In the genomic region with DNA sequence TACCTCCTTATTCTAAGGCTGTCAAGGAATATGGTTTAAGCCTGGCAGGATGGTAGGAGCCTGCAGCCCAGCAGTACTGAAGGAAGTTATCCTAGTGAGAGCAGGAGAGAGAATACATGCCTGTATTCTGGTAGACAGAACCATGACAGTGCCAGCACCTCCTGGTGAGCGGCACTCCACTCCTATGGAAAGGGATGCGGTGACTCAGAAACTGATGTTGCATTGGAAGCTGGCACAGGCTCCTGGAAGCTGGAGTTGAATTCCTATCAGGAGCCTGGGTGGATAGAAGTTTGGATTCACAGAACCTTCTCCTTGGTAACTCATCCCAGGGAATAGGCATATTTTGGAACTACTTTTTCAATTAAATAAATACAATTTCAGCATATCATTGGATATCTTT, we compare ENCODE assay signal across 16 mouse cellular contexts. TPM values are rescaled to one million over a fixed set of nuclear protein-coding genes. Genes with fewer than 3 reads are reported as not detected.
"Had no signal": no experiment of that assay in that cellular context is flagged by ENCODE, and none has a peak within 500 bp of the region (broad histone marks: within the 10 kb centered on the region; RNA-seq: fewer than 3 reads in every experiment).

No protein-coding gene starts in this region.

- DNase-seq: lung, adult 18-20 months; lung, postnatal 14 days; lung, postnatal 36 days; thymus, adult 2 months; thymus, postnatal 36 days had no signal

- H3K4me3 ChIP-seq: lung, embryonic 15.5 days; megakaryocyte, embryonic 14.5 days; midbrain, embryonic 13.5 days; midbrain, embryonic 15.5 days; neural tube, embryonic 12.5 days; stomach, embryonic 15.5 days had no signal

- H3K4me1 ChIP-seq: lung, embryonic 15.5 days; megakaryocyte, embryonic 14.5 days; midbrain, embryonic 13.5 days; midbrain, embryonic 15.5 days; neural tube, embryonic 12.5 days; stomach, embryonic 15.5 days had no signal

- ATAC-seq: lung, postnatal 0 days; midbrain, embryonic 13.5 days; midbrain, embryonic 15.5 days had no signal

RNA-seq across cellular contexts. Expression of a gene that starts 30.7 kb away (rescaled TPM):
- total RNA-seq: megakaryocyte progenitor cell, adult 5-6 weeks; monocyte, adult 5-6 weeks; neutrophil, adult 5-6 weeks had no signal
- polyA plus RNA-seq: macrophage had no signal
